In genomic region chr1:62646812-62647211, GRCm38 (mm10) we compare ENCODE assay signal across 14 mouse cellular contexts.
"Had no signal": no experiment of that assay in that cellular context is flagged by ENCODE, and none has a peak within 500 bp of the region (broad histone marks: within the 10 kb centered on the region; RNA-seq: fewer than 3 reads in every experiment).

No protein-coding gene starts in this region.

- DNase-seq: gastrocnemius, postnatal 14 days; heart, adult 11 months; heart, adult 2 months; heart, postnatal 14 days; heart, postnatal 36 days; kidney, adult 18-20 months; kidney, adult 8-10 months; kidney, postnatal 10 days; kidney, postnatal 25 days; kidney, postnatal 4 days; liver, embryonic 13.5 days had no signal

- ATAC-seq: hindbrain, embryonic 16.5 days; inflammation-experienced regulatory T-cells, adult 6 months; intestine, postnatal 0 days had no signal
